Mouse (Mus musculus): ENCODE data around the gene Spcs2. TPM values are rescaled to one million over a fixed set of nuclear protein-coding genes. Genes with fewer than 3 reads are reported as not detected.

Gene Spcs2
- 10 to 100 TPM; 55.7 to 62.1 TPM for total RNA-seq (2021)
- long read RNA-seq, experiment 1, transcript Spcs2-201 (5 exons, 2,909 nt), result major isoform, 74 of 79 reads
- long read RNA-seq, experiment 1, partial matches to known transcripts, result 1 of 79 reads
- long read RNA-seq, experiment 1, other reads (novel, unspliced or antisense), result 1 of 79 reads
- long read RNA-seq, experiment 2, transcript Spcs2-201 (5 exons, 2,909 nt), result major isoform, 92 of 95 reads
- long read RNA-seq, experiment 2, partial matches to known transcripts, result 1 of 95 reads
- long read RNA-seq, experiment 2, other reads (novel, unspliced or antisense), result 2 of 95 reads

DNA sequence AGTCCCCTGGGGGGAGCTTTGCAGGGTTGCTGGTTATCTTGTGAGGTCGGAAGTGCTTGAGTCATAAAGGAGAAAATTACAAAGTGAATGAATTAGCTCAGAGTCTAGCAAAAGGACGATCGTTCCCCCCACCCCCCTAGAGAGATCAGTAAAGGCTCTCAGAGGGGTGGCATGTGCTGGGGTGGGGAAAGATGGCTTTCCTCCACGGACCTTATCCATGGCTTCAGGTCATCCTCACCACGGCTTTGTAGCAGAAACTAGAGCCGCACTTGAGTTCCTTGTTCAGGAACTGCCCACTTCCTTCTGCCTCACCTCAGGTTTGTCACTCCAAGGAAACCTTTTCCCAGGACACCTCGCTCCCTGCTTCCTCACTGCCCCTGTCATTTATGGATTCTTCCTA lies at the start of gene Spcs2:
Gene Spcs2, minus strand, starts transcription at position 101 of the 400 bp plus-strand sequence.
- DNase-seq, result no peak

DNA sequence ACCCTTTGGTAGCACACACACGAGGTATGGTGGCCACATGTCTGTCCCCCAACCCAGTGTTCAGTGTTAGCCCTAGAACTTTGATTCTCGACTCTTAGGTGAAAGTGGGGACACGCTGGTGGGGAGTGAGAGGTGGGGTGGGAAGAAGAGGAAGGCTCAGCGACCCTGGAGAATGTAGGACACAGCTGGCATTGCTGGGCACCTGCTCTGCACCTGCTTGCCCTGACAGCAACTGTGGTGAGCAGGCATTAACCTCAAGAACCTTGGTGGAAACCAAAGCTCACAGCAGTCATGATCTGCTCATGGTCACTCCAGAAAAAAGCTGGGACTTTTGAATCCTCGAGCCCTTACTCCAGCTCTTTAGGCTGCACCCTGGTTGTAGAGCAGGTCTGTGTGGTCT lies 47.8 kb upstream of the Spcs2 start:
- DNase-seq, result no peak

- no peak for DNase-seq
These were observed 44.2 kb upstream of the Spcs2 start for GRCm38 (mm10) chr7:99907463-99907862.

DNA sequence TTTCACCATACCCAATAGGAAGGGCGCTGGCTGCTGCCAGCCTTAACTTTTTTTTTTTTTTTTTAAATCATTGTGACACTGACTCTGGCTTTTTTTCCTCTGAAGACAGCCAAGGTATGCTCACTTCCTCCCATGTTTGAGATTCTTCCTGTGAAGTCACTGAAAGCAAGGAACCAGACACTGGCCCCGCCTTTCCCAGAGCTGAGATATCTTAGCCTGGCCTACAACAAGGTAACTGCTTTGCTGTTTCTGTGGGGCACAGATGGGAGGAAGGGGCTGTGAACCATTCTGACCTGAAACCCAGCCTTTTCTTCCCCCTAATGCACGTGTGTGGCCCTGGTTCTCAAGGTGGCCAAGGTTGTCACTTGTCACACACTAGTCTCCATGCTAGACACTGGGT lies 43.1 kb upstream of the Spcs2 start:
- no peak for DNase-seq

GRCm38 (mm10) chr7:99904421-99905005 lies 41.3 kb upstream of the Spcs2 start:
- DNase-seq, result no peak

- no peak for DNase-seq
These were observed 39.8 kb upstream of the Spcs2 start for GRCm38 (mm10) chr7:99902918-99903665.

DNA sequence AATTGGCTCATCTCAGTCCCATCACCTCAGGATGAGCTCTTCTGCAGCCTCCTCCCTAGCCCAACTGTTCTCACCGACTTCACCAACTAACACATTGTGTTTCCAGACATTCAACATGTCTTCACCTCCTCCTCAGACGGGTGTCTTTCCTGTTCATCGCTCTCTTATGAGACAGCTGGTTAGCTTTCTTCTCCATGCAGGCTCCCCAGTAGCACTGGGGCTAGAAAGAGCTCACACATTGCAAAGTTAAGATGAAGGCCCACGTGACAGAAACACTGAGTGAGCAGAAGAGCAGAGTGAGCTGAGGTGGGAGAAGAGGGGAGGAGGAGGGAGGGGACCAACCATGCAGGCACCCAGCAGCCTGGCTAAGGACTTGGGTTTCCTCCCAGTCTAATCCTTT lies 38.9 kb upstream of the Spcs2 start:
- DNase-seq, result no peak

- DNase-seq, result no peak
These were observed 33.6 kb upstream of the Spcs2 start for GRCm38 (mm10) chr7:99896905-99897304.

DNA sequence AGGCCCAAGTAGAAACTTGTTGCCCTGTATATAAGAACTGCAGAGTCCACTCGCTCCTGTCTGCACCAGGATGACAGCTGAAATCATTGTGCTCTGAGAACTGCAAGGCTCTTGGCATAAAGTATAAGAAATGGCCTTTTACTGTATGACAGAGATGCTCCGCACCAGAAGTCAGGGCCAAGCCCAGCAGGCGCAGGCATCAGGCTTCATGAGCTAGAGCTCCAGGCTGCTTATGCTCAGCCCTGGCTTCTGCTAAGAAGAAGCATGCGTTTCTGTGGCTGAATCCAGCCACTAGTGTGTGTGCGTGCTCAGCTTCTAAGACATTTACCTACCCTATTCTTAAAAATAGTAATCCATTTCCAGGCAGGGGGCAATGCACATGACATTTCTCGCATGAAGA lies 31.2 kb upstream of the Spcs2 start:
- no peak for DNase-seq

- DNase-seq, result no peak
These were observed 30.7 kb upstream of the Spcs2 start for GRCm38 (mm10) chr7:99893967-99894366.

DNA sequence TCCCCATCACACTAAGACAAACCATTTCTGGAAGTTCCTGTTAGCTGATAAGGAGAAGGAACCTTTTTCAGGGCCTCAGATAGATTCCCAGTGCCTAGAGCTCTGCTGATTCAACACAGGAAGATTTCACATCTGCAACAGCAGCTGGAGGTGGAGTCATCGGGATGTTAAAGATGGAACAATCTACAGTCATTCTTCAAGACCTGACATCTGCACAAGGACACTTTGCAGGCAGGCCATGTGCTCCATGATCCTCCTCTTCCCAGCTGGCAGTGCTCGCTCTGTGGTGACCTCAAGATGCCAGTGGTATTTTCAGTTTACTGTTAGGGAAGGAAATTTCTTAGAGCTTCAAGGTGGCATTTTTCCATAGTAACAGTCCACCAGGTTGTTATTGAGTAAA lies 29.1 kb upstream of the Spcs2 start:
- no peak for DNase-seq

DNA sequence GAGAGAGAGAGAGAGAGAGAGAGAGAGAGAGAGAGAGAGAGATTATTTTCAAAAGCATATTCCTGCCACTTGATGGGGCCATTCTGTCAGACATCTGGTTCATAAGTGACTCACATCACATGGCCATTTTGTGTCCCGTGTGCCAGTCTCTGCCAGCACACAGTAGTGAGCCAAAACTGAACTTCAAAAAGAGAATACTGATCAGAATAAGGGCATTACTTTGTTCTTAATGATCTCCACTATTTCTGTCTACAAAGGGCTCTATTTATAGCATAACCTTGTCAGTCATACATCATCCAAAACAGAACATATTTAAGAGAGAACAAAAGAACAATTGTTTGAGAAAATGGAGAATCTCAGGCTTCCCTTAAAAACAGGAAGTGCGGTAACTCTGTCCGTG lies 28.2 kb upstream of the Spcs2 start:
- DNase-seq, result no peak

GRCm38 (mm10) chr7:99890168-99890755 lies 27.0 kb upstream of the Spcs2 start:
- no peak for DNase-seq

DNA sequence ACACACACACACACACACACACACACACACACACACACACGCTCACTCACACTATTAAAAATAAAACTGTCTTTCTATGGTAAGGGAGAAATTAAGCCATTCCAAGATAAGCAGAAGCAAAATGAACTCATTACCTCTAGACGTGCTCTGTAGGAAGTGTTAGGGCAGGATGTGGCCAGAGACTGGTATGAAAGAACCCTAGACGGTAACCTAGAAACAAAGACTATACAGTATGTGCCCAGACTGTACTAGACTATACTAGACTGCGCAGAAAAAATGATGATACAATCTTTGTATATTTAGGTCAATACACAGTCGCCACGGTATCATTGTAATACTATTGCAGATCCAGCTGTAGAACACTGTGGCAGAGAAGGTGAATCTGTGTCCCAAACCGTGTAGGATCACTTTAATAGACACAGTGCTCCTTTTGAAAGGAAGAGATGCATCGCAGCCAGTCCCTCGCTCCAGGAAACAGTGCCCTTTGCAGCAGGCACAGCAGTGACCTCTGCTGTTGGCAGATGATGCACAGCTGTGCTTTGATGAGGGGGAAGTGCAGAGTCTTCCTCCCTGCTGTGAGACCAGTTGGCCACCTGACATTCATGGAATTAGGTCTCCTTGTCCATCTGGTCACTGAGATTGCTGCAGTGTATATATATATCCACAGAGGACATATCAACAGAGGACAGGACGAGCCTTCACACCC lies 26.1 kb upstream of the Spcs2 start:
- no peak for DNase-seq

DNA sequence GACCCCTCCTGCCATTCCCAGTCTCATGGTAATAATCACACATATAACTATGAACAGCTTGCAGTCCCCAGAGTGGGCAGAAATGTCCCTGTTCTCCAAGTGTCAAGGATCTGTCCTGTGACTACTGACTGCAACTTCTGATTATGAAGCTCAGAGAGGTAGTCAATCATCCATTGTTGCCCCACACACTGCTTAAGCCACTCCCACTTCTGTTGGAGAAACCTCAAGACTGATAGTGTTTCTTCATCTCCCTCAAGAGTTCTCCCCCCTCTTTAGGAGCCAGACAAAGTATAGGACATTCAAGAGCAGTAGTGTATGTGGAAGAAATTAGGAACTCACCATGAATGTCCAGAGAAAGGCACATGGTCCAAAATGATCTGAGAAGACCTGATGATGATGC lies 24.5 kb upstream of the Spcs2 start:
- no peak for DNase-seq

DNA sequence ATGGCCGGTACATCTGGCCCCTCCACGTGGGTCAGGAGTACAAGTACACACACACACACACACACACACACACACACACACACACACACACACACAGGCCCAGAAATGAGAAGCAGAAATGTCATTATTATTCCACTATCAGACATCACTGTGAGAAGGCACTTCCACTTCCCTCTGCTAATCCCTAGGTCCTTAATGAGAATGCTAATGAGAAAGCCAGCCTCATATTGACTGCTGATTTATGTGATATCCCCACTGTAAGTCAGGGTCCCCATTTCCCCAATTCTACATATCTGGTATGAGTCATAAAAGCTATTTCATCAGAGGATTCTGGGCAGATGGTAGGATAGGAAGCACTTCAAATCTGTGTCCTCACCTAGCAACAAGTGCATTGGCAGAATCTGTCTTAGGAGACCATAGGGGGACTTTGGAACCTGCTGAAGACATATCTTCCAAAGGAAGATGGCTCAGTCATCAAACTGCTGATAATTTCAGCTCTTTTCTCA lies 24.0 kb upstream of the Spcs2 start:
- DNase-seq, result no peak

GRCm38 (mm10) chr7:99878254-99878653 lies 15.0 kb upstream of the Spcs2 start:
- DNase-seq, result no peak

- peak; percentile 83 for DNase-seq
These were observed 13.1 kb upstream of the Spcs2 start for GRCm38 (mm10) chr7:99876345-99876744.

DNA sequence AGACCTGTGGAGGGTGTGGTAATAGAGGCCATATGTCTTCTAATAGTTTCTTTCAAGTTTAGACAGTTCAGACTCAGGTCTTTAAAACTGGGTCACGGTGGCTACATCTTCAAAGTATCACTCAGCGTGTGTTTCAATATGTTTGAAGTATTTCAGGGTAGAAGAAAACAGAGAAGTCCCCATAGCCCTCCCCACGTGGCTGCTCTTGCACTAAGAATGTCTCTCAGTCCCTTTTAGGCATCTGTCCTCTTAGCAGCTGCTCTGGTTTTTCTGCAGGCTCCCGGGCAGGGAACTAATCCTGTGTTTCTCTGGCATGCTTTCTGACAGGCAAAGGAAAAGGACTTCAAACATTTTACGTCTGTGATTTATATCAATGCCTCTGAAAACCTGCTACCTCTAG lies 12.6 kb upstream of the Spcs2 start:
- no peak for DNase-seq

DNA sequence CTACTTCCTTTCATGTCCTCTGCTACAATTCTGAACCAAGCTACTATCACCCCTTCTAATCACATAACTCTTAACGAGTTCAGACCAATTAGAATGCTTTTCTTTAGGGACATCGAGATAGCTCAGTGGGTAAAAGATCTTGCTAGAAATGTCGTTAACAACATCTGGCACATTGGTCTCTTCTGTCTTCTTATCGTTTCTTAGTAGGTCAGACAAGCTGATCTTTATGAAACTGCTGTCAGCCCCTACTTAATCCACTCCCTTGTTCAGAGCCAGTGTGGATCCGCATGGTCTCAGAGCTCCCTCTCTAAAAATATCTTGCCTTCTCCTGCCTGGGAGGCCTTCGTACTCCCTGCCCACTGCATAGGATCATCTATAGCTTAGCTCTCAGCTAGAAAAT lies 10.7 kb upstream of the Spcs2 start:
- DNase-seq, result no peak

GRCm38 (mm10) chr7:99869296-99869695 lies 6.0 kb upstream of the Spcs2 start:
- no peak for DNase-seq

- no peak for DNase-seq
These were observed 2.0 kb upstream of the Spcs2 start for GRCm38 (mm10) chr7:99865219-99865618.

Data from gastrocnemius, postnatal 10 days (tissue).